ENCODE assay signal across 15 mouse cellular contexts in the genomic region with DNA sequence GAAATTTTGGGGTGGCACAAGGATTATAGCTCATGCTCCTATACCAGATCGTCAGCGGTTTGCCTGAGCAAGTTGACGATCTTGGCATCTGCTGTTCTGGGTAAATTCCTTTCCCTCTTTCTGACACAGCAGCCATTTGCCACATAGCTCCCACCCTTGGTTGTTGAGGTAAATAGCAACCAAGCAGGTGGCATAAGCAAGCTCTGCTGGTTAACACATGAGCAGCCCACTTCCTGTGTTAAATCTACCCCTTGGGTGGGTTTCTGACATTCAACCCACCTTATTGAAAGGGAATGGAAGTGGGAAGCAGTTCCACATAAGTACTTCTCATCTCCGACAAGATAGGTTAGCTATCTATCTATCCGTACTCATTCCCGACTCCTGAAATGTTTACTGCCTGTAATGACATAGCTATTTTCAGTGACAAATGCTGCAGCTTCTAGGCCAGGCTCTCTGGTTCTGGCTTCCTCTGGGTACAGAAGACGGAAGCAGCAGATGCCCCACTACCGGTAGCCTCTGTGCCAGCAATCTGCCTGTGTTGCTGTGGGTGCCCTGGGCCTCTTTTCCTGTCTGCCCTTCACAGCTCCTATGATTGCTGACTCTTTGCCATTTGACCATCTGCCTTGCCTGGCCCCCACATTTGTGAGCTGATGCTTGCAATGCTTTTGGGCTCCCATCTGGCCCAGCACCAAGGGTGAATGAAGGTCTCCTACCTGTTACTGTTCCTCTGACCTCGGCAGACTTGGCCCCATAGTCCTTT. TPM values are rescaled to one million over a fixed set of nuclear protein-coding genes. Genes with fewer than 3 reads are reported as not detected.
A peak's percentile ranks its signal among the peaks of the same experiment; 100 is the strongest.
DNase-seq lines count a peak whose midpoint lies in the region; ATAC-seq lines count a peak whose summit lies in the region.
"Had no signal": no experiment of that assay in that cellular context is flagged by ENCODE, and none has a peak within 500 bp of the region (broad histone marks: within the 10 kb centered on the region; RNA-seq: fewer than 3 reads in every experiment).

No protein-coding gene starts in this region.

- no peaks in the 10 kb centered on the region for H3K9me3 ChIP-seq in heart, embryonic 16.5 days (replicated peaks; ENCODE audit: control insufficient read depth, low read length)
- H3K9me3 ChIP-seq: forebrain, embryonic 12.5 days; heart, embryonic 12.5 days; limb, embryonic 10.5 days; neural tube, embryonic 13.5 days had no signal

- WGBS in heart, embryonic 16.5 days = 77% methylated on average over 9 of the region's 9 CpGs

- no peaks in the 10 kb centered on the region for H3K36me3 ChIP-seq in heart, embryonic 16.5 days (ENCODE audit: control insufficient read depth, insufficient read depth)
- H3K36me3 ChIP-seq: forebrain, embryonic 12.5 days; heart, embryonic 12.5 days; limb, embryonic 10.5 days; neural tube, embryonic 13.5 days had no signal

- H3K9ac ChIP-seq in heart, embryonic 16.5 days (ENCODE audit: low read length) = no peak overlapping the region
- H3K9ac ChIP-seq: forebrain, embryonic 12.5 days; heart, embryonic 12.5 days; neural tube, embryonic 13.5 days had no signal

- no peak overlapping the region for H3K4me2 ChIP-seq in heart, embryonic 16.5 days (ENCODE audit: low read depth, low read length)
- H3K4me2 ChIP-seq: forebrain, embryonic 12.5 days; heart, embryonic 12.5 days; neural tube, embryonic 13.5 days had no signal

- DNase-seq in heart, postnatal 4 days = no peak
- peak; percentile 84 to 88 for DNase-seq in cerebellum, postnatal 14 days
- DNase-seq in natural killer cell, adult 2 months (ENCODE audit: low spot score in 2 of 2) = peak; percentile 59 to 78
- no peak for DNase-seq in urinary bladder, adult 18-20 months (ENCODE audit: low spot score in 2 of 2)
- no peak for DNase-seq in left cerebral cortex, adult 18-20 months (ENCODE audit: low spot score in 2 of 2)
- DNase-seq: kidney, postnatal 14 days had no signal

- H3K27me3 ChIP-seq in heart, embryonic 16.5 days (ENCODE audit: control insufficient read depth, insufficient read depth, low read length) = no peaks in the 10 kb centered on the region
- H3K27me3 ChIP-seq: forebrain, embryonic 12.5 days; heart, embryonic 12.5 days; neural tube, embryonic 13.5 days had no signal

- H3K4me3 ChIP-seq in heart, embryonic 16.5 days (ENCODE audit: low read length) = no peak overlapping the region
- H3K4me3 ChIP-seq: forebrain, embryonic 12.5 days; heart, embryonic 12.5 days; limb, embryonic 10.5 days; neural tube, embryonic 13.5 days had no signal

- no peak overlapping the region; the same call in 1 of the 2 replicates for H3K27ac ChIP-seq in heart, embryonic 16.5 days (ENCODE audit: low read length)
- H3K27ac ChIP-seq: forebrain, embryonic 12.5 days; limb, embryonic 10.5 days; neural tube, embryonic 13.5 days had no signal

- peak; percentile 37; the same call in 1 of the 2 replicates for ATAC-seq in heart, embryonic 16.5 days (replicated peaks; ENCODE audit: extremely low read depth, insufficient read depth, low FRiP score)
- ATAC-seq in CD4-positive, CD25-positive, alpha-beta regulatory T cell, adult 4 months = peak; percentile 89
- ATAC-seq in erythroid progenitor cell, adult 5-6 weeks (replicated peaks; ENCODE audit: low FRiP score, poor library complexity, severe bottlenecking) = no peak
- ATAC-seq: lung, postnatal 0 days had no signal

- peaks cover 2% of the 10 kb centered on the region for H3K4me1 ChIP-seq in heart, embryonic 16.5 days (ENCODE audit: control insufficient read depth, insufficient read depth, low read length)
- H3K4me1 ChIP-seq: forebrain, embryonic 12.5 days had no signal

RNA-seq across cellular contexts. Expression of a gene that starts 5.9 kb away (rescaled TPM):
- polyA plus RNA-seq in heart, embryonic 16.5 days (2015; fragmentation: Nextera tagmentation; extraction: Ambion mirVana) = 152 and 159 TPM in 2 replicates
- total RNA-seq in heart, postnatal 4 days (2021) = 100 to 1,000 TPM; 161 to 166 TPM
- polyA plus RNA-seq in CD4-positive, CD25-positive, alpha-beta regulatory T cell, adult 4 months (2017; shearing (Covaris generic)) = 10 to 100 TPM; 37.2 to 50.6 TPM
- 10 to 100 TPM; 48.9 to 51.2 TPM for total RNA-seq in left cerebral cortex, adult 18-20 months (2021)
- total RNA-seq in erythroid progenitor cell, adult 5-6 weeks (2015; ENCODE audit: low replicate concordance) = 37.3 and 45.0 TPM in 2 replicates
- total RNA-seq in erythroid progenitor cell, adult 5-6 weeks (2017; ENCODE audit: low replicate concordance) = 5.9 and 12.8 TPM in 2 replicates

RNA-seq across cellular contexts. Expression of a gene that starts 19.1 kb away (rescaled TPM):
- 0.17 and 0.21 TPM in 2 replicates for polyA plus RNA-seq in heart, embryonic 16.5 days (2015; fragmentation: Nextera tagmentation; extraction: Ambion mirVana)
- 1 to 10 TPM; 1.6 to 1.7 TPM for total RNA-seq in heart, postnatal 4 days (2021)
- polyA plus RNA-seq in CD4-positive, CD25-positive, alpha-beta regulatory T cell, adult 4 months (2017; shearing (Covaris generic)) = not detected
- total RNA-seq in left cerebral cortex, adult 18-20 months (2021) = 100 to 1,000 TPM; 115 to 123 TPM
- total RNA-seq in erythroid progenitor cell, adult 5-6 weeks (2015; ENCODE audit: low replicate concordance) = not detected in 2 replicates
- not detected in 2 replicates for total RNA-seq in erythroid progenitor cell, adult 5-6 weeks (2017; ENCODE audit: low replicate concordance)
- polyA plus RNA-seq: lung, postnatal 0 days had no signal

RNA-seq across cellular contexts. Expression of a gene that starts 29.5 kb away (rescaled TPM):
- 1.9 and 2.9 TPM in 2 replicates for polyA plus RNA-seq in heart, embryonic 16.5 days (2015; fragmentation: Nextera tagmentation; extraction: Ambion mirVana)
- under 1 TPM; 0.52 to 0.70 TPM for total RNA-seq in heart, postnatal 4 days (2021)
- 1 to 10 TPM in 1 of 2 experiments, under 1 TPM in 1; 0.98 to 1.2 TPM for polyA plus RNA-seq in CD4-positive, CD25-positive, alpha-beta regulatory T cell, adult 4 months (2017; shearing (Covaris generic))
- under 1 TPM in 1 of 2 experiments, not detected in 1; 0.23 TPM for total RNA-seq in left cerebral cortex, adult 18-20 months (2021)
- not detected in 2 replicates for total RNA-seq in erythroid progenitor cell, adult 5-6 weeks (2015; ENCODE audit: low replicate concordance)
- not detected in 2 replicates for total RNA-seq in erythroid progenitor cell, adult 5-6 weeks (2017; ENCODE audit: low replicate concordance)

RNA-seq across cellular contexts. Expression of a gene that starts 56.5 kb away (rescaled TPM):
- polyA plus RNA-seq in heart, embryonic 16.5 days (2015; fragmentation: Nextera tagmentation; extraction: Ambion mirVana) = not detected in 2 replicates
- total RNA-seq in heart, postnatal 4 days (2021) = under 1 TPM in 1 of 2 experiments, not detected in 1; 0.41 TPM
- not detected for polyA plus RNA-seq in CD4-positive, CD25-positive, alpha-beta regulatory T cell, adult 4 months (2017; shearing (Covaris generic))
- total RNA-seq in left cerebral cortex, adult 18-20 months (2021) = not detected
- total RNA-seq in erythroid progenitor cell, adult 5-6 weeks (2015; ENCODE audit: low replicate concordance) = not detected in 2 replicates
- not detected in 2 replicates for total RNA-seq in erythroid progenitor cell, adult 5-6 weeks (2017; ENCODE audit: low replicate concordance)
- polyA plus RNA-seq: C2C12; forebrain, embryonic 12.5 days; heart, embryonic 12.5 days; limb, embryonic 10.5 days; lung, postnatal 0 days; neural tube, embryonic 13.5 days had no signal

RNA-seq across cellular contexts. Expression of a gene that starts 57.1 kb away (rescaled TPM):
- polyA plus RNA-seq in heart, embryonic 16.5 days (2015; fragmentation: Nextera tagmentation; extraction: Ambion mirVana) = 0.34 and 0.45 TPM in 2 replicates
- total RNA-seq in heart, postnatal 4 days (2021) = 1 to 10 TPM; 1.9 to 3.0 TPM
- polyA plus RNA-seq in CD4-positive, CD25-positive, alpha-beta regulatory T cell, adult 4 months (2017; shearing (Covaris generic)) = not detected
- 1 to 10 TPM; 3.8 to 4.0 TPM for total RNA-seq in left cerebral cortex, adult 18-20 months (2021)
- 1.3 TPM in 1 of 2 replicates, not detected in the other for total RNA-seq in erythroid progenitor cell, adult 5-6 weeks (2015; ENCODE audit: low replicate concordance)
- 0.38 TPM in 1 of 2 replicates, not detected in the other for total RNA-seq in erythroid progenitor cell, adult 5-6 weeks (2017; ENCODE audit: low replicate concordance)
- polyA plus RNA-seq: lung, postnatal 0 days had no signal

Comparison
In these comparisons a context has a peak if more than half of its experiments do, and no peak if none do; other contexts are left out.
1. DNase-seq: peak in cerebellum, postnatal 14 days (2 of 2) and natural killer cell, adult 2 months (2 of 2); none in heart, postnatal 4 days (single experiment), urinary bladder, adult 18-20 months (0 of 2) and left cerebral cortex, adult 18-20 months (0 of 2).
2. RNA of a gene that starts 19.1 kb away (total RNA-seq): 115 to 123 TPM in left cerebral cortex, adult 18-20 months; 1.6 to 1.7 TPM in heart, postnatal 4 days and not detected in erythroid progenitor cell, adult 5-6 weeks; every median in the first group is over 10 times any median in the second.